Mouse (Mus musculus): ENCODE results near the gene Mfsd4b3. TPM values are rescaled to one million over a fixed set of nuclear protein-coding genes. Genes with fewer than 3 reads are reported as not detected.
"Not testable (repeated sequence)": the region's sequence is repeated elsewhere in the genome, so short reads cannot be mapped to it uniquely, and the experiment has no call there.

The Mfsd4b3 gene
- polyA plus RNA-seq (2016; fragmentation: Nextera tagmentation; extraction: Ambion mirVana): 0.28 and 0.52 TPM in 2 replicates

- 0 out of 2 replicates have a peak, but pooled peaks cover 3% of the 10 kb centered on the region for H3K27me3 ChIP-seq
- WGBS: under 1% methylated on average over 38 of the region's 38 CpGs
- ATAC-seq (ENCODE audit: insufficient number of reproducible peaks, insufficient read depth, low FRiP score, low TSS enrichment): peak; percentile 92
These were observed at the start of gene Mfsd4b3 for GRCm38 (mm10) chr10:39959761-39960440. Mfsd4b3 (minus strand) TSS chr10:39960153.

GRCm38 (mm10) chr10:40009591-40009990, 49.6 kb upstream of the Mfsd4b3 start:
- no peak overlapping the region for H3K27ac ChIP-seq
- no peaks in the 10 kb centered on the region for H3K9me3 ChIP-seq
- H3K36me3 ChIP-seq: no peaks in the 10 kb centered on the region
- no peak overlapping the region for H3K9ac ChIP-seq
- H3K4me2 ChIP-seq (replicated peaks): no peak overlapping the region
- no peak for ATAC-seq (ENCODE audit: insufficient number of reproducible peaks, insufficient read depth, low FRiP score, low TSS enrichment)
- no peaks in the 10 kb centered on the region; the same call in 1 of the 2 replicates for H3K4me1 ChIP-seq
- H3K27me3 ChIP-seq: no peaks in the 10 kb centered on the region
- 84% methylated on average over 11 of the region's 11 CpGs for WGBS
- no peak overlapping the region for H3K4me3 ChIP-seq

More at GRCm38 (mm10) chr10:39959761-39960440, at the start of gene Mfsd4b3:
- Histone ChIP-seq H3K27ac (0 out of 2 replicates have a peak within 1 kb of the TSS, but pooled peaks have one; percentile 50), H3K36me3 (no peaks in the 10 kb centered on the region), H3K4me3 (peak within 1 kb of the TSS; percentile 51), H3K9me3 (no peaks in the 10 kb centered on the region), H3K4me2 (replicated peaks) (peak within 1 kb of the TSS; percentile 94), H3K4me1 (peaks cover 7% of the 10 kb centered on the region; the same call in 1 of the 2 replicates), H3K9ac (peak within 1 kb of the TSS; percentile 57)

- 78% methylated on average over 4 of the region's 4 CpGs for WGBS
- not testable (repeated sequence) for H3K4me3 ChIP-seq; ATAC-seq (ENCODE audit: insufficient number of reproducible peaks, insufficient read depth, low FRiP score, low TSS enrichment); H3K27ac ChIP-seq; H3K4me1 ChIP-seq; H3K27me3 ChIP-seq; H3K9ac ChIP-seq; H3K9me3 ChIP-seq; H3K36me3 ChIP-seq; H3K4me2 ChIP-seq (replicated peaks)
These were observed 48.9 kb upstream of the Mfsd4b3 start for GRCm38 (mm10) chr10:40008847-40009246.

- H3K9me3 ChIP-seq: no peaks in the 10 kb centered on the region
- no peak for ATAC-seq (ENCODE audit: insufficient number of reproducible peaks, insufficient read depth, low FRiP score, low TSS enrichment)
- H3K4me2 ChIP-seq (replicated peaks): no peak overlapping the region
- H3K4me3 ChIP-seq: no peak overlapping the region
- no peaks in the 10 kb centered on the region; the same call in 1 of the 2 replicates for H3K4me1 ChIP-seq
- no peak overlapping the region for H3K9ac ChIP-seq
- 84% methylated on average over 4 of the region's 4 CpGs for WGBS
- H3K27me3 ChIP-seq: no peaks in the 10 kb centered on the region
- H3K27ac ChIP-seq: no peak overlapping the region
- H3K36me3 ChIP-seq: no peaks in the 10 kb centered on the region
These were observed 48.0 kb upstream of the Mfsd4b3 start for GRCm38 (mm10) chr10:40007953-40008352.

GRCm38 (mm10) chr10:40006963-40007362, 47.0 kb upstream of the Mfsd4b3 start:
- ATAC-seq (ENCODE audit: insufficient number of reproducible peaks, insufficient read depth, low FRiP score, low TSS enrichment): no peak
- no peaks in the 10 kb centered on the region for H3K36me3 ChIP-seq
- 58% methylated on average over 10 of the region's 10 CpGs for WGBS

GRCm38 (mm10) chr10:40000746-40001145, 40.8 kb upstream of the Mfsd4b3 start:
- no peak for ATAC-seq (ENCODE audit: insufficient number of reproducible peaks, insufficient read depth, low FRiP score, low TSS enrichment)
- no peak overlapping the region for H3K9ac ChIP-seq
- no peaks in the 10 kb centered on the region; the same call in 1 of the 2 replicates for H3K4me1 ChIP-seq
- H3K27ac ChIP-seq: no peak overlapping the region
- no peaks in the 10 kb centered on the region for H3K9me3 ChIP-seq
- no peak overlapping the region for H3K4me3 ChIP-seq
- H3K36me3 ChIP-seq: no peaks in the 10 kb centered on the region
- WGBS: 95% methylated on average over 2 of the region's 2 CpGs
- no peak overlapping the region for H3K4me2 ChIP-seq (replicated peaks)
- H3K27me3 ChIP-seq: no peaks in the 10 kb centered on the region

More at GRCm38 (mm10) chr10:40006963-40007362, 47.0 kb upstream of the Mfsd4b3 start:
- H3K4me2 ChIP-seq (replicated peaks): no peak overlapping the region
- H3K9ac ChIP-seq: no peak overlapping the region
- H3K4me1 ChIP-seq: no peaks in the 10 kb centered on the region; the same call in 1 of the 2 replicates
- H3K4me3 ChIP-seq: no peak overlapping the region
- H3K27ac ChIP-seq: no peak overlapping the region
- H3K27me3 ChIP-seq: no peaks in the 10 kb centered on the region
- no peaks in the 10 kb centered on the region for H3K9me3 ChIP-seq

- H3K4me2 ChIP-seq (replicated peaks): no peak overlapping the region
- H3K9ac ChIP-seq: no peak overlapping the region
- no peaks in the 10 kb centered on the region for H3K36me3 ChIP-seq
- no peaks in the 10 kb centered on the region for H3K27me3 ChIP-seq
- H3K27ac ChIP-seq: no peak overlapping the region
- H3K4me1 ChIP-seq: no peaks in the 10 kb centered on the region
- no peak for ATAC-seq (ENCODE audit: insufficient number of reproducible peaks, insufficient read depth, low FRiP score, low TSS enrichment)
- H3K4me3 ChIP-seq: no peak overlapping the region
- H3K9me3 ChIP-seq: 0 out of 2 replicates have a peak, but pooled peaks cover 3% of the 10 kb centered on the region
- WGBS: 50% methylated on average over 4 of the region's 4 CpGs
These were observed 31.2 kb upstream of the Mfsd4b3 start for GRCm38 (mm10) chr10:39991155-39991554.

- Histone ChIP-seq H3K4me1 (no peaks in the 10 kb centered on the region), H3K27ac (no peak within 1 kb of the TSS), H3K4me2 (replicated peaks) (no peak within 1 kb of the TSS), H3K36me3 (no peaks in the 10 kb centered on the region), H3K9me3 (no peaks in the 10 kb centered on the region), H3K9ac (no peak within 1 kb of the TSS), H3K27me3 (no peaks in the 10 kb centered on the region), H3K4me3 (no peak within 1 kb of the TSS)
- WGBS: 83% methylated on average over 12 of the region's 12 CpGs
- ATAC-seq (ENCODE audit: insufficient number of reproducible peaks, insufficient read depth, low FRiP score, low TSS enrichment): no peak
These were observed 26.5 kb upstream of the Mfsd4b3 start, which contains the start of gene Mfsd4b5 for GRCm38 (mm10) chr10:39986466-39986865. Mfsd4b5 (minus strand) TSS chr10:39986646.

- no peaks in the 10 kb centered on the region for H3K4me1 ChIP-seq
- no peak for ATAC-seq (ENCODE audit: insufficient number of reproducible peaks, insufficient read depth, low FRiP score, low TSS enrichment)
- H3K4me3 ChIP-seq: no peak overlapping the region
- H3K9ac ChIP-seq: no peak overlapping the region
- peaks cover 6% of the 10 kb centered on the region; the same call in 1 of the 2 replicates for H3K9me3 ChIP-seq
- H3K27me3 ChIP-seq: no peaks in the 10 kb centered on the region
- no peak overlapping the region for H3K4me2 ChIP-seq (replicated peaks)
- WGBS: 79% methylated on average over 5 of the region's 5 CpGs
- no peak overlapping the region for H3K27ac ChIP-seq
- no peaks in the 10 kb centered on the region for H3K36me3 ChIP-seq
These were observed 22.7 kb upstream of the Mfsd4b3 start for GRCm38 (mm10) chr10:39982604-39983003.

GRCm38 (mm10) chr10:39978231-39978630, 18.3 kb upstream of the Mfsd4b3 start:
- 91% methylated on average over 1 of the region's 1 CpGs for WGBS
- Histone ChIP-seq H3K27me3 (no peaks in the 10 kb centered on the region), H3K36me3 (no peaks in the 10 kb centered on the region), H3K27ac (no peak overlapping the region), H3K4me3 (no peak overlapping the region), H3K4me1 (no peaks in the 10 kb centered on the region), H3K9ac (no peak overlapping the region), H3K4me2 (replicated peaks) (no peak overlapping the region), H3K9me3 (peaks cover 9% of the 10 kb centered on the region; the same call in 1 of the 2 replicates)
- ATAC-seq (ENCODE audit: insufficient number of reproducible peaks, insufficient read depth, low FRiP score, low TSS enrichment): no peak

GRCm38 (mm10) chr10:39977346-39977745, 17.4 kb upstream of the Mfsd4b3 start:
- Histone ChIP-seq H3K4me2 (replicated peaks) (no peak overlapping the region), H3K4me3 (no peak overlapping the region), H3K27me3 (no peaks in the 10 kb centered on the region), H3K27ac (no peak overlapping the region), H3K36me3 (no peaks in the 10 kb centered on the region), H3K9me3 (peaks cover 9% of the 10 kb centered on the region; the same call in 1 of the 2 replicates), H3K4me1 (no peaks in the 10 kb centered on the region), H3K9ac (no peak overlapping the region)
- WGBS: 88% methylated on average over 4 of the region's 4 CpGs
- ATAC-seq (ENCODE audit: insufficient number of reproducible peaks, insufficient read depth, low FRiP score, low TSS enrichment): no peak

GRCm38 (mm10) chr10:39975771-39976170, 15.8 kb upstream of the Mfsd4b3 start:
- no peak overlapping the region for H3K4me3 ChIP-seq
- ATAC-seq (ENCODE audit: insufficient number of reproducible peaks, insufficient read depth, low FRiP score, low TSS enrichment): no peak
- H3K9me3 ChIP-seq: peaks cover 9% of the 10 kb centered on the region; the same call in 1 of the 2 replicates
- H3K4me2 ChIP-seq (replicated peaks): no peak overlapping the region
- no peak overlapping the region for H3K9ac ChIP-seq
- H3K27me3 ChIP-seq: no peaks in the 10 kb centered on the region
- no peak overlapping the region for H3K27ac ChIP-seq
- H3K4me1 ChIP-seq: no peaks in the 10 kb centered on the region
- no peaks in the 10 kb centered on the region for H3K36me3 ChIP-seq
- WGBS: 40% methylated on average over 2 of the region's 2 CpGs

Measured in embryonic facial prominence, embryonic 12.5 days (tissue).